Mouse (Mus musculus) layer of hippocampus, adult 2 months (tissue): ENCODE results near the gene Etl4. TPM values are rescaled to one million over a fixed set of nuclear protein-coding genes. Genes with fewer than 3 reads are reported as not detected.
"Not testable (repeated sequence)": the region's sequence is repeated elsewhere in the genome, so short reads cannot be mapped to it uniquely, and the experiment has no call there.

Experiments
- DNase-seq, 2 experiments: peaks; one replicate each; pipeline ENCODE4 v3.0.0; 2022; ENCODE audit warnings: low spot score in 2 of 2
- H3K27ac ChIP-seq: fragments of 200-600 bp; 2 replicates; pipeline ENCODE4 v1.8.1; 2022
- H3K4me3 ChIP-seq: fragments of 200-600 bp; 2 replicates; pipeline ENCODE4 v1.8.1; 2022; ENCODE audit warnings: mild to moderate bottlenecking
- CTCF ChIP-seq: fragments of 200-600 bp; conservative IDR thresholded peaks from 2 replicates; pipeline ENCODE4 v1.8.1; 2022; ENCODE audit warnings: antibody characterized with exemption, mild to moderate bottlenecking, moderate library complexity
- total RNA-seq, 2 experiments: library from RNA; stranded (reverse); gene quantifications; 2 replicates each; pipeline ENCODE4 v1.2.3; 2021

The Etl4 gene
- total RNA-seq, 2 experiments from 2014 or later, result 68.4 to 75.9 TPM

DNA sequence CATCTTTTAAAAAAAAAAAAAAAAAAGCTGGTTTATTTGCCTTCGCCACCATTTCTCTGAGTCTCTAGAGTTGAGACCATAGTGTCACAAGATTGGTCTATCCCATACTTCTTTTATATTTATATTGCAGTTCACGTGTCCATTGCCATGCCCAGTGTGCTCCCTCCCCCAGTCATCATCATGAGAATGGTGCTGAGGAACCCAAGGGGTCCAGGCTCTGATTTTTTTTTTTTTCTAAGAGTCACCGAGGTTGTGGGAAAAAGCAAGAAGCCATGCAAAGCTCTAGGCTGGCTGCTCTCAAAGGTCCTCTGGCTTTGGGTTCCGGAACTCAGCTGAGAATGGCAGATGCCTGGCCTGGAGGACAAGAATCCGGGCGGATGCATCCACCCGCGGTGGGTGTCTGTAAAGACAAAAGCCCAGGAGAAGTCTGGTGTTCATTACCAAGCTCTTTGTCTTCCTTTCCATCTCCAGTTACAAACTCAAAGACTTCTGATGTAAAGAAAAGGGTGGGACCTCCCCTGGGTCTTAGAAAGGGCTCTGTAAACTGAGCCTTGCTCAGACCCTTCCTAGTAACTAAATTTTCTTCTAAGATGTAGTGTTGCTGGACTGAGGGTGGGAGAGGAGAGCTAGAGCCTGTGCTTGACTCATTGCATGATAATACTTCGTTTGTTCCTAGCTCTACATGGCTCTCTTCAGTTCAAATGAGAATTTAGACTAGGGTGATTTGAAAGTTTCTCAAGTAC, 745.2 kb downstream of the Etl4 start:
- Histone ChIP-seq H3K27ac (no peak overlapping the region), H3K4me3 (no peak overlapping the region)
- TF ChIP-seq CTCF, result no peak
- no peak for DNase-seq

DNA sequence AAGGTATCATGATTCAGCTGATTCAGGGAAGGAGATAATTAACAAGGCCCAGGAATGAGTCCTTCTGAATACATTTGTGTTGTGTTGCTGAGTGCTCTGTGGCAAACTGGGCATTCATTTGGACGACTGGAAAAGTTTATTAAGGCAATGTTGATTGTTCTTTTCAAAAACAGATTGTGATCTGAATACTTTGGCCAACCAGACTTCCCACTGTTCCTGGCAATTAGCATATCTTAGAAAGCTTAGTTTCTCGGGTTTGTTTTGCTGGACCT, 745.7 kb downstream of the Etl4 start:
- no peak for TF ChIP-seq CTCF
- no peak for DNase-seq
- H3K27ac ChIP-seq, result no peak overlapping the region
- H3K4me3 ChIP-seq, result no peak overlapping the region

DNA sequence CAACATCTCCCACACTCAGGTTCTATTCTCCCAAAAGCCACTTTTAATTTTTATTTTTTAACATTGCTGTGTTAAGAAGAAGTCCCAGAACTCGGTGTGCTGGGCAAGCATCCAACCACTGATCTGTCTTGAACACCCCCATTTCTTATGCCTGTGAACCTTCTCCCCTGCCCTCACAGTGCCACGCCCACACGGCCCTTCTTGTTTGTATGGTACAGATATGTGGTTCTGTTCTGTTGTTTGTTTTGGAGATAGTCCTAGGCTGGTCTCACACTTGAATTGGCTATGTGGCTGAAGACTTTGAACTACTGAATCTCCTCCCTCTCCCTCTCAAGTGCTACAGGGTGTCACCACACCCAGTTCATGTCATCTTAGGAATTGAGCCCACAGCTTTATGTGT, 748.3 kb downstream of the Etl4 start:
- DNase-seq, result no peak

DNA sequence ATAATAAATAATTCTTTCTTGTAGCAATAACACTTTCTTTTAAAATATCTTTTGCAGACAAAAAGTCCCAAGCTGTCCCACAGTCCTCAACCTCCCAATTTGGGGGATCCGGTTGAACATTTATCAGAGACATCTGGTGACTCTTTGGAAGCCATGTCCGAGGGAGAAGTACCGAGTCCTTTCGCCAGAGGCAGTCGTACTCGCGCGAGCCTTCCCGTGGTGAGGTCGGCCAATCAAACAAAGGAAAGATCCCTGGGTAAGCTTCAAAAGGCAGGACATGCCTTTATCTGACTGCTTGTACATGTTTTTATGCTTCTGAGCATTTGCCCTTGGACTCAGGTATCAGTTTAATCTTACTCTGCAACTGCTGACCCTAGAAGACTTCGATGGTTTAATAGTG, 752.3 kb downstream of the Etl4 start:
- H3K27ac ChIP-seq, result no peak overlapping the region
- H3K4me3 ChIP-seq, result no peak overlapping the region
- DNase-seq, result no peak
- no peak for TF ChIP-seq CTCF

More for the DNA sequence above, 748.3 kb downstream of the Etl4 start:
- Histone ChIP-seq H3K27ac (no peak overlapping the region), H3K4me3 (no peak overlapping the region)
- TF ChIP-seq CTCF, result no peak

DNA sequence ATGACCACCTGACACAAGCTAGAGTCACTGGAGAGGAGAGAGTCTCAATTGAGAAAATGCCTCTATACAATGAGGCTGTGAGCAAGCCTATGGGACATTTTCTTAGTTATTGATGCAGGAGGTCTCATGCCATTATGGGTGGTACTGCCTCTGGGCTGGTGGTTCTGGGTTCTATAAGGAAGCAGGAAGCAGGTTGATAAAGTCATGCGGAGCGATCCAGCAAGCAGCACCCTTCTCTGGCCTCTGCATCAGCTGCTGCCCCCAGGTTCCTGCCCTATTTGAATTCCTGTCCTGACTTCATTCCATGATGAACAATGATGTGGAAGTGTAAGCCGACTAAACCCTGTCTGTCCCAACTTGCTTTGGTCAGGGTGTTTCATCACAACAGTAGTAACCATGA, 753.1 kb downstream of the Etl4 start:
- no peak for DNase-seq
- H3K4me3 ChIP-seq, result no peak overlapping the region
- H3K27ac ChIP-seq, result no peak overlapping the region
- TF ChIP-seq CTCF, result no peak

DNA sequence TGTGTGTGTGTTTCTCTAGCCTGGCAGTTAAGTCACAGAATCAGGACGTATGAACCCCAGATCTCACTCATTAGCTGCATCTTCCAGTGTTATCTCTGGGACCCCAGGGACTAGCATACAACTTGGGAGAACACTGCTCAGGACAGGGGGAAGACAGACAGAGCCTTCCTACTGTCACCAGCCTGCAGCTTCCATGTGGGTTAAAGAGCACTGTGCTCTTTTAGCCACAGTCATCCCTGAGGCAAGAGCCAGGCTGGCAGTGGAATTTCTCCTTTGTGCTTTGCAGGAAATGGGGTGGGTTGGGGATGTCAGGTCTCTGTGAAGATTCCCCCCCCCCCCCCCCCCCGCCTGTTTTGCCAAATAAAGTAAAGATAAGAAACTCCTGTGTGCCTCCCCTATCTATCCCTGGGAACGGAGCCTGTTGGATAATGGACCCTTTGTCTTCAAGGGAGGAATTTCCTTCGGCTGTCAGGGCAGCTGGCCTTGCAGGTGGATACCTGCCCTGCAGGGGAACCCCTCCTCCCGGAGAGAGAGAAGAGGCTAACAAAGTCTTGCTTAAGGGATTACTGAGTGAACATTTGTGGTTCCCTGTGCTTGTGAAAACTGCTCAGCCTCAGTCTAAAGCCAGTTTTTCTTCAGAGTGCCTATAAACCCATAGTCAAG, 755.9 kb downstream of the Etl4 start:
- no peak for DNase-seq
- no peak overlapping the region for H3K4me3 ChIP-seq
- no peak overlapping the region for H3K27ac ChIP-seq
- no peak for TF ChIP-seq CTCF

DNA sequence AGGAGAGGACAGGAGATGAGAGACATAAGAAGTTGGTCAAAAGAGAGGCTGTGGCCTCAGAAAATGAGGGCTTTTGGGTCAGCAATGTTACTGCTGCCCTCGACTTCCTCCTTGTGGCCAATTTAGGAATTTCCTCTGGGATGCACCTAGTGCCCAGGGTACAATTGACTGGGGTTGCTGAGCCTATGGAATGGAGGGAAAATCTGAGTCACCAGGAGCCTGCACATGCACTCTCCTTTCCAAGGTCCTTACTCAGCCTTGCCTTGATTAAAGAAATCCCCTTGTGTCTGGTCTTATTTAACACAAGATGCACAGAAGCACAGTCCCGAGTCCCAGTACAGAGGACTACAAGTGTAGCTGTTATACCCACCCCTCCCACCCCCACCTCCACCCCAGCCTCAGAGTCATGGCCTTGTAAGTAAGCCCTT, 756.5 kb downstream of the Etl4 start:
- H3K27ac ChIP-seq, result no peak overlapping the region
- DNase-seq, result no peak

DNA sequence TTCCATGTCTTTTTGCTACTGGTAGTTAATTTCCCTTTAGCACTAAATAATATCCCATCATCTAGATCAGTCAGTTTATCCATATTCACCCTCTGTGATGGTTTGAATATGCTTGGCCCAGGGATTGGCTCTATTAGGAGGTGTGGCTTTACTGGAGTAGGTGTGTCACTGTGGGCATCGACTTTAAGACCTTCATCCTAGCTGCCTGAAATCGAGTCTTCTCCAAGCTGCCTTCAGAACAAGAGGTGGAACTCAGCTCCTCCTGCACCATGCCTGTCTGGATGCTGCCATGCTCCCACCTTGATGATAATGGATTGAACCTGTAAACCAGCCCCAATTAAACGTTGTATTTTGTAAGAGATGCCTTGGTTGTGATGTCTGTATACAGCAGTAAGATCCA, 758.3 kb downstream of the Etl4 start:
- no peak for TF ChIP-seq CTCF
- no peak for DNase-seq
- Histone ChIP-seq H3K4me3 (no peak overlapping the region), H3K27ac (no peak overlapping the region)

More for the DNA sequence above, 756.5 kb downstream of the Etl4 start:
- peak; percentile 83 for TF ChIP-seq CTCF
- no peak overlapping the region for H3K4me3 ChIP-seq

DNA sequence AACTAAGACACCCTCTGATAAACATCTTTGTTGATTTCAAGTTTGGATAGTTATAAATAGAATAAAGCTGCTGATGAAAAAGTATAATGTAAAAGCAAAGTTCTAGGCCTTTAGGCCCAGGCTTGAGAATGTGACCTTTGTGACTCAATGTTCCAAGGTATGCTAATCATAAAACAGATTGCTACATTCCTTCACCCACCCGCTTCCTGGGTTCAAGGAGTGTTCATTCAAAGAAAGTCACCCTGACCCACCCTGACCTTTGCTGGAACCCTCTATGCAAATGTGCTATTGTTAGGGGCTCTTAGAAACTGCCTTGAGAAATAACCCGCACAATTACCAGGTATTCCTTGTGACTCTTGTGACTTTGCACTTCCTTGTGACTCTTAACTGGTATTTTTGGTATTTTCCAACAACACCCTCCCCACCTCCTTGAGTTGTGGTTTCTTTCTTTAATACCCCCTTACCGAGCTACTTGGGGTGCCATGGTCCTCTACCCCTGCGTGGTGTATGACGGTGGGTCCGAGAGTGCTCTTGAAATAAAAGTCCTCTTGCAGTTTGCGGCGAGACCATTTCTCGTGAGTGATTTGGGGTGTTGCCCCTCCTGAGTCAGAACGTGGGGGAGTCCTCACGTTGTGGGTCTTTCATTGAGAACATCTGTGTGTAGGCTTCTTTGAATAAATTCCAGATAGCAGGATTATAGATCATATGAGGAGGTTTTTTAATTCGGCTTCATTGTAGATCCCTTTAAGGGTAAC, 758.9 kb downstream of the Etl4 start:
- not testable (repeated sequence) for H3K4me3 ChIP-seq, DNase-seq, H3K27ac ChIP-seq

DNA sequence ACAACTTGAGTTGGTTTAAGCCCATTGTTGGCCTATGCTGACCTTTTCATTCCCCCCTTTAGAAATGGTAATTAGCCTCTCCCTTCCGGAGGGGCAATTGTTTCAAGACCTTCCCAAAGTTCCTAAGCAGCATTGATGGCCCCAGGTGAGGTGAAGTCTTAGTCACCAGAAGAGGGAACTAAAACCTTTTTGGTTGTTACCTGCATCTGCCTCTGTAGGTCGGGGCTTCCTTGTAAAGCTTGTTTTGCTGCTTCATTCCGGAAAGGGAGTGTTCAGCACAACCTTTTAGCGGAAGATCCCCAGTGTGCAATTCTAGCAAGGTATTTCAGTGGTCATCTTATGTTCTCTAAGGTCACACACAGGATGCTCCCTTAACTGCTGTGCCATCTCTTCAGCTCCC, 759.8 kb downstream of the Etl4 start:
- DNase-seq, result no peak
- TF ChIP-seq CTCF, result no peak
- Histone ChIP-seq H3K27ac (no peak overlapping the region), H3K4me3 (no peak overlapping the region)

DNA sequence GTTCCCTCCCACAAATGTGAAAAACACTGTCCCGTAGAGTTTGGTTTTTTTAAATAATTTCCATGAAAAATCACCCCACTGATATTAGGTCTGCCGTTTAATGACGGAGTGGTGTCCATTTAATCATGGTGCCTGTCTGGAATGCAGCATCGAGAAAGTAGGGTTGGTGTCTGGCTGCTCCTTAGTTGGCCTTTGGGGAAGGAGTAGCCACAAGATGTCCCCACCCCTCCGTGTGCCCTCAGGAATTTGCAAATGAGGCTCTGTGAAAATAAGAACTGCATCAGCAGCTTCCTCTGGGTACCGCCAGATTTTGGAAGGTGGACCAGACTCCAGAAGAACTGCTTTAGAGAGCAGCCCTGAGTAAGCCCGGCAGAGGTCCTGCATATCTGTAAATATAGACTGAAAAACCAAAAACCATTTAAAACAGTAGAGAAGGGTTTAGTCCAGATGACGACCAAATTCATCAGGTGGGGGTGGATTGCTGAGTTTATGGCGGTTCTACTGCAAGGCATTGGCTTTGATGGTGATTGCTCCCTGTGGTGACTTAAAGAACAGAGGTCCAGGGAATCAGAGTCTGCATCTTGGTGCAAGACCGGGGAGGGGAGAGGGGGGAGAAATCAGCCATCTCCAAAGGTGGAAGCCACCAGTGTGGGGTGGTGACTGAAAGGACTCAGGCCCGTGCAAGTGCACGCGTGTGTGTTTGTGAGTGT, 762.1 kb downstream of the Etl4 start:
- Histone ChIP-seq H3K4me3 (no peak overlapping the region), H3K27ac (no peak overlapping the region)
- DNase-seq, result no peak
- no peak for TF ChIP-seq CTCF

DNA sequence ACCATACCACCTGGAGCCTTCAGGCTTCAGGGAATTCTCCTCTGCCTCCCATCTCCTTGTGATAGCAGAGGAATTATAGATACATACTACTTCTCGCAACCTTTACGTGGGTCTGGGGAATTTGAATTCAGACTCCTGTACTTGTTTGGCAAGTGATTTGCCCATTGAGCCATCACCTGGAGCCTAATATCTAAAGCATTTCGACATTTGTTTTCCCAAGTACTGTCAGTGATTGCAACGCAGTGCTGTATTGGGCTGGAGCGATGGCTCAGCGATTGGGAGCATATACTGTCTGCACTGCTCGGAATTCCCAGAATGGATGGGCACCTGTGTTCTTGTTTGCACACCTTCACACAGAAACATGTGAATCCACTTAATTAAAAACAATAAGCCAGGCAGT, 762.7 kb downstream of the Etl4 start:
- no peak for TF ChIP-seq CTCF
- H3K4me3 ChIP-seq, result no peak overlapping the region
- DNase-seq, result no peak
- H3K27ac ChIP-seq, result no peak overlapping the region
